Mouse (Mus musculus) liver, embryonic 14.5 days (tissue): Measurements from ENCODE around the gene Bloc1s6. TPM values are rescaled to one million over a fixed set of nuclear protein-coding genes. Genes with fewer than 3 reads are reported as not detected.

Experiments used
- ATAC-seq: fragments of 200-750 bp; cut with Nextera tagmentation; 2 replicates; pipeline ENCODE4 v1.8.0; 2017; ENCODE audit warnings: moderate number of reproducible peaks, mild to moderate bottlenecking, moderate library complexity; ENCODE audit not compliant: insufficient read depth
- DNase-seq, 3 experiments: peaks; one replicate each; pipeline ENCODE4 v3.0.0-alpha.2; 2012 to 2013; ENCODE audit warnings: low read depth in 3 of 3, low spot score in 3 of 3
- H3K27ac ChIP-seq: fragments of 300-500 bp; sonication (generic); 2 replicates; pipeline ENCODE4 v1.5.1; 2014; ENCODE audit warnings: moderate library complexity, mild to moderate bottlenecking, control low read depth, inconsistent platforms
- H3K27me3 ChIP-seq: fragments of 300-500 bp; sonication (generic); 2 replicates; pipeline ENCODE4 v1.6.1; 2014; ENCODE audit warnings: mild to moderate bottlenecking, low read length, moderate library complexity; ENCODE audit not compliant: control insufficient read depth, insufficient read depth
- H3K36me3 ChIP-seq: fragments of 300-500 bp; sonication (generic); replicated peaks from 2 replicates; pipeline ENCODE4 v1.6.1; 2014; ENCODE audit warnings: low read depth; ENCODE audit not compliant: control insufficient read depth, insufficient read depth
- H3K4me1 ChIP-seq, 2 experiments: fragments of 200-500 bp in 1 of 2; fragments of 300-500 bp in 1 of 2; sonication (generic) in 1 of 2; replicated peaks; 2 replicates each; pipeline ENCODE4 v1.6.1; 2012 to 2014; ENCODE audit warnings: antibody characterized with exemption in 1 of 2, inconsistent platforms in 1 of 2, low read length in 1 of 2; ENCODE audit not compliant: control insufficient read depth in 2 of 2, insufficient read depth in 2 of 2
- H3K4me2 ChIP-seq: fragments of 300-500 bp; sonication (generic); 2 replicates; pipeline ENCODE4 v1.6.1; 2014; ENCODE audit warnings: low read depth, mild to moderate bottlenecking, control low read depth, moderate library complexity
- H3K4me3 ChIP-seq, 2 experiments: fragments of 200-500 bp in 1 of 2; fragments of 300-500 bp in 1 of 2; sonication (generic) in 1 of 2; 2 replicates each; pipeline ENCODE4 v1.5.1; 2012 to 2014; ENCODE audit warnings: low read depth in 2 of 2, low read length in 2 of 2, mild to moderate bottlenecking in 2 of 2, control low read depth in 1 of 2, inconsistent platforms in 1 of 2, moderate library complexity in 1 of 2; ENCODE audit not compliant: insufficient read depth in 1 of 2
- H3K9ac ChIP-seq: fragments of 300-500 bp; sonication (generic); replicated peaks from 2 replicates; pipeline ENCODE4 v1.6.1; 2014; ENCODE audit warnings: mild to moderate bottlenecking, control low read depth, moderate library complexity
- H3K9me3 ChIP-seq: fragments of 300-500 bp; sonication (generic); 2 replicates; pipeline ENCODE4 v1.6.1; 2016; ENCODE audit warnings: low read length, mixed read lengths; ENCODE audit not compliant: control insufficient read depth
- CTCF ChIP-seq: IDR thresholded peaks from 2 replicates; pipeline ENCODE4 v1.5.1; 2016; ENCODE audit warnings: antibody characterized with exemption, low read depth, control low read depth
- EP300 ChIP-seq: IDR thresholded peaks from 2 replicates; pipeline ENCODE4 v1.6.1; 2016; ENCODE audit warnings: antibody characterized with exemption, low read depth
- WGBS: fragments of 180-500 bp; shearing (Covaris S2); extraction: QIAGEN DNeasy Blood & Tissue Kit; methylation state at CpG from one replicate; pipeline ENCODE4 v1.1.7; 2014; ENCODE audit not compliant: insufficient replicate concordance; 5-methylcytosine and 5-hydroxymethylcytosine counted together
- polyA plus RNA-seq, 2 experiments: library from polyadenylated mRNA; depleted of rRNA in 1 of 2; stranded (reverse) in 1 of 2; unstranded in 1 of 2; fragments of >200 nt; fragmentation: Nextera tagmentation in 1 of 2; extraction: Ambion mirVana in 1 of 2; gene quantifications; 2 replicates each; pipeline versions ENCODE4 v1.2.1 to v1.2.3; 2012 to 2014

Gene Bloc1s6
- polyA plus RNA-seq, 2 experiments = 7.8 to 15.1 TPM

DNA sequence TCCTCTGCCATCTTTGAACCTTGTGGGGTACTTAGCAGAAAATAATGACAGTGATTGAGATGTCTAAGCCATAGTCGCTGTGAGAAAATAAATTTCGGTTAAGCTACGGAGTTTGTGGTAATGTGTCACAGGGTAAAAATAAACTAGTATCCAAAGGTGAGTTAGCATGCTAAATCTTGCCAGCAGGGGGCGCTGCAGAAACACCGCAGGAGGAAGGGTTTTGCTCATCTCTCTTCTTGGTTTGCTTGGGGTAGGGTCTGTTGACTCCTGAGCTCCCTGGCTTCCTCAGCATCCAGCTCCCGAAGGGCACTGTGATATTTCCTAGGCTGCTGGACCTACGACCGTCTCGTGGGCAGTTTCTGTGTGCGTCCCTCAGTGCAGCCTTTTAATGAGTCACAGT is 12.7 kb upstream of the Bloc1s6 start:
- H3K27me3 ChIP-seq = no peaks in the 10 kb centered on the region; the same call in 1 of the 2 replicates
- no peaks in the 10 kb centered on the region for H3K9me3 ChIP-seq
- TF ChIP-seq EP300 = no peak
- peak; percentile 84 for TF ChIP-seq CTCF
- no peak overlapping the region for H3K4me2 ChIP-seq
- ATAC-seq (no peak), DNase-seq (no peak)
- H3K27ac ChIP-seq = no peak overlapping the region
- no peaks in the 10 kb centered on the region for H3K4me1 ChIP-seq
- no peaks in the 10 kb centered on the region for H3K36me3 ChIP-seq
- WGBS = 34% methylated on average over 10 of the region's 10 CpGs
- H3K9ac ChIP-seq = no peak overlapping the region
- no peak overlapping the region for H3K4me3 ChIP-seq

DNA sequence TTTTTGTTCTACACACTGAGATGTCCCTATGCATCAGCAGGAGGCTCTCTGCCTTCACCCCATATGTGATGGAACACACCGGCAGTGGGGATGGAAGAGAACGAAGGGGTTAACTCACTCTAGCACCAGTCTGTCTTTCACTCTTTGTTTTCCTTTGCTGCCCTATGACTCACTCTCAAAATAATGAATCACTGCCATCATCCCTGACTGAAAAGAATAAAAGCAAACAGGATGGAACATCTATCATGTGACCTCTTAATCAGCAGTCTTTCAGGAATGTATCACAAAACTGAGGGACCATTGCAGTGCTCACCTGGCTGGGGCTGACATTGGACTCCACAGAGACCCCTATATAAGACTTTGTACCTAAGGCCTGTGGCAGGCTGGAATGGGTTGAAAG is 6.8 kb upstream of the Bloc1s6 start:
- no peak for ATAC-seq
- no peak overlapping the region for H3K9ac ChIP-seq
- WGBS = 70% methylated on average over 2 of the region's 2 CpGs

DNA sequence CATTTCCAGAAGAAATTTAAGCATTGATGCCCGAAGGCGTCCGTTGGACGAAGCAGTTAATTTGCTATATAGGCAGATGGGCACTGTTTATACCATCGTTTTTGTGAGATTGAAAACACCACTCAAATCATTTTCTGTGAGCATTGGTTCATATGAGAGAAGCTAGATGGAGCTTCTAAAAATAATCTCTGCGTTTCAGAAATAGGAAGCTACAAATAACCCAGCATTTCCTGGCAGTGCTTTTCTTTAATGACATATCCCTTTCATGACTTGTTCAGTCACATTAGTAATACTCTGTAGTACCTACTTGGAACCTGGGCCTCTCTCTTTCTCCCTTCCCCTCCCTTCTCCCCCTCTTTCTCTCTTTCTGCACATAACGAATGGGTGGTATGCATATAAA is 720 bp downstream of the Bloc1s6 start:
- Histone ChIP-seq H3K9ac (peak overlapping the region; percentile 82), H3K9me3 (no peaks in the 10 kb centered on the region), H3K4me2 (peak overlapping the region; percentile 81), H3K27ac (no peak overlapping the region), H3K36me3 (no peaks in the 10 kb centered on the region), H3K27me3 (no peaks in the 10 kb centered on the region; the same call in 1 of the 2 replicates), H3K4me3 (peak overlapping the region; percentile 73 to 79), H3K4me1 (peaks cover 5 to 6% of the 10 kb centered on the region in 2 experiments)
- ATAC-seq (no peak), DNase-seq (no peak)
- WGBS = 22% methylated on average over 7 of the region's 7 CpGs
- TF ChIP-seq CTCF (no peak), EP300 (no peak)

More for the DNA sequence above, 6.8 kb upstream of the Bloc1s6 start:
- no peak overlapping the region for H3K4me3 ChIP-seq
- DNase-seq = no peak
- H3K36me3 ChIP-seq = no peaks in the 10 kb centered on the region
- no peak overlapping the region for H3K27ac ChIP-seq
- TF ChIP-seq CTCF (no peak), EP300 (no peak)
- no peaks in the 10 kb centered on the region for H3K4me1 ChIP-seq
- H3K4me2 ChIP-seq = no peak overlapping the region
- H3K27me3 ChIP-seq = no peaks in the 10 kb centered on the region; the same call in 1 of the 2 replicates
- no peaks in the 10 kb centered on the region for H3K9me3 ChIP-seq

DNA sequence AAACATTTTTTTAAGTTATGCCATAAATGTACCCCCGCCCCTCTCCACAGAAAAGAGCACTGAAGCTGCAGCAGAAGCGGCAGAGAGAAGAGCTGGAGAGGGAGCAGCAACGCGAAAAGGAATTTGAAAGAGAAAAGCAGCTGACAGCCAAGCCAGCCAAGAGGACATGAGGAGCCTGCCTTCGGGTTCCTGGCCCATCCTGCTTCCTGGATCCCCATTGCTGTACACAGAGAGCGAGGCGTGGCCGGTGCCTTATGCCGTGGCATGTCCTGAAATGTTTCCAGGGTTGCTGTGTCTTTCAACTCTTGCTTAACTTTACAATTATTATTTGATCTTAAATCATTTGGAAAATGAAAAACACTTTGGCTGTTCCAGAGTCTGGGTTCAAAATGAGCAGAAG is 8.2 kb downstream of the Bloc1s6 start:
- no peak overlapping the region for H3K4me3 ChIP-seq
- H3K27me3 ChIP-seq = no peaks in the 10 kb centered on the region
- H3K27ac ChIP-seq = no peak overlapping the region
- no peaks in the 10 kb centered on the region for H3K4me1 ChIP-seq
- no peak for ATAC-seq
- H3K9me3 ChIP-seq = no peaks in the 10 kb centered on the region
- no peak overlapping the region for H3K4me2 ChIP-seq
- no peak for DNase-seq
- TF ChIP-seq EP300 (no peak), CTCF (no peak)
- H3K36me3 ChIP-seq = no peaks in the 10 kb centered on the region
- WGBS = 74% methylated on average over 9 of the region's 9 CpGs
- H3K9ac ChIP-seq = no peak overlapping the region

DNA sequence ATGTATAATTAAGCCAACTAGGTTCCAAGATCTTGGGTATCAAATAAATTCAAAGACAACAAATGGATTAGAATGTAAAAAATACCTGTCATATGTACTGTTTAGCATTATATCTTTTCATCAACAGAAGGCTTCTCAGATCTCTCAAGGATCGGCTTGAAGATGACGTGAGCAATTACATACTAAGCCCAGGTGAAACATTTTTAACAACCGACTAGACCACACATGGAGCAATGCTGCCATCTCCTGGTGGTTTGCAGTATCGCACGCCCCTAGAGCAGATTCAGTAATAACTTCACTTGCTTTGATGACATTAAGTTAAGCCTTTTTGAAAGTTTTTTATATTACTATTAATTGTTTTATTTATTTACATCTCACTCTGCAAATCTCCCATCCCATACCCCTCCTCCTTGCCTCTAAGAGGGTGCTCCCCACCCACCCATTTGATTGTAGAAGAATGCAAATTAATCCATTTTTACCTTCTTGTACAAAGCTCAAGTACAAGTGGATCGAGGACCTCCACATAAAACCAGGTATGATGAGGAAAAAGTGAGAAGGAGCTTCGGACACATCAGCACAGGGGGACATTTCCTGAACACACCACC is 15.5 kb downstream of the Bloc1s6 start:
- DNase-seq (peak in 1 of 3 experiments; percentile 40), ATAC-seq (no peak)
- H3K27ac ChIP-seq = no peak overlapping the region
- no peak overlapping the region for H3K9ac ChIP-seq
- no peaks in the 10 kb centered on the region for H3K4me1 ChIP-seq
- no peak overlapping the region for H3K4me2 ChIP-seq
- H3K4me3 ChIP-seq = no peak overlapping the region
- WGBS = 11% methylated on average over 7 of the region's 7 CpGs
- no peaks in the 10 kb centered on the region for H3K9me3 ChIP-seq
- no peaks in the 10 kb centered on the region for H3K36me3 ChIP-seq
- H3K27me3 ChIP-seq = no peaks in the 10 kb centered on the region
- TF ChIP-seq EP300 (no peak), CTCF (peak; percentile 89)
